Mouse (Mus musculus): Measurements from ENCODE around the gene Dntt. TPM values are rescaled to one million over a fixed set of nuclear protein-coding genes. Genes with fewer than 3 reads are reported as not detected.

Dntt gene
- polyA plus RNA-seq, 1 experiment from 2014 or later = not detected

- H3K27me3 ChIP-seq (ENCODE audit: low read depth, poor library complexity, severe bottlenecking) = peaks cover 21% of the 10 kb centered on the region
- H3K4me1 ChIP-seq = peaks cover 12% of the 10 kb centered on the region
- no peaks in the 10 kb centered on the region for H3K9me3 ChIP-seq (replicated peaks)
- no peak overlapping the region for H3K4me3 ChIP-seq
- 7% methylated on average over 2 of the region's 2 CpGs for WGBS
- no peak overlapping the region for H3K27ac ChIP-seq
- peak; percentile 72 for DNase-seq (ENCODE audit: low spot score)
- no peaks in the 10 kb centered on the region for H3K36me3 ChIP-seq
Observed at GRCm38 (mm10) chr19:41086700-41087099, 57.6 kb downstream of the Dntt start.

GRCm38 (mm10) chr19:41087901-41088300 is 58.8 kb downstream of the Dntt start:
- 54% methylated on average over 4 of the region's 4 CpGs for WGBS
- no peak for DNase-seq (ENCODE audit: low spot score)
- no peaks in the 10 kb centered on the region for H3K36me3 ChIP-seq

GRCm38 (mm10) chr19:41088491-41088890 is 59.4 kb downstream of the Dntt start:
- H3K27me3 ChIP-seq (ENCODE audit: low read depth, poor library complexity, severe bottlenecking) = peaks cover 21% of the 10 kb centered on the region
- no peaks in the 10 kb centered on the region for H3K9me3 ChIP-seq (replicated peaks)
- 49% methylated on average over 18 of the region's 18 CpGs for WGBS
- peaks cover 17% of the 10 kb centered on the region for H3K4me1 ChIP-seq
- no peak for DNase-seq (ENCODE audit: low spot score)
- no peak overlapping the region for H3K27ac ChIP-seq
- H3K4me3 ChIP-seq = peak overlapping the region; percentile 14
- H3K36me3 ChIP-seq = no peaks in the 10 kb centered on the region

More at GRCm38 (mm10) chr19:41087901-41088300, 58.8 kb downstream of the Dntt start:
- H3K27ac ChIP-seq = no peak overlapping the region
- H3K27me3 ChIP-seq (ENCODE audit: low read depth, poor library complexity, severe bottlenecking) = peaks cover 21% of the 10 kb centered on the region
- no peak overlapping the region for H3K4me3 ChIP-seq
- peaks cover 12% of the 10 kb centered on the region for H3K4me1 ChIP-seq
- no peaks in the 10 kb centered on the region for H3K9me3 ChIP-seq (replicated peaks)

- 21% methylated on average over 5 of the region's 5 CpGs for WGBS
- no peaks in the 10 kb centered on the region for H3K9me3 ChIP-seq (replicated peaks)
- H3K4me1 ChIP-seq = peaks cover 18% of the 10 kb centered on the region
- H3K27ac ChIP-seq = no peak overlapping the region
- no peaks in the 10 kb centered on the region for H3K36me3 ChIP-seq
- peaks cover 21% of the 10 kb centered on the region for H3K27me3 ChIP-seq (ENCODE audit: low read depth, poor library complexity, severe bottlenecking)
- no peak overlapping the region for H3K4me3 ChIP-seq
- DNase-seq (ENCODE audit: low spot score) = peak; percentile 71
Observed at GRCm38 (mm10) chr19:41089833-41090232, 60.8 kb downstream of the Dntt start.

GRCm38 (mm10) chr19:41091901-41092300 is 62.8 kb downstream of the Dntt start:
- H3K27me3 ChIP-seq (ENCODE audit: low read depth, poor library complexity, severe bottlenecking) = peaks cover 21% of the 10 kb centered on the region
- no peaks in the 10 kb centered on the region for H3K9me3 ChIP-seq (replicated peaks)
- no peaks in the 10 kb centered on the region for H3K36me3 ChIP-seq
- H3K27ac ChIP-seq = no peak overlapping the region
- peaks cover 18% of the 10 kb centered on the region for H3K4me1 ChIP-seq
- H3K4me3 ChIP-seq = no peak overlapping the region
- WGBS = 82% methylated on average over 2 of the region's 2 CpGs
- DNase-seq (ENCODE audit: low spot score) = no peak

GRCm38 (mm10) chr19:41097038-41097437 is 68.0 kb downstream of the Dntt start:
- DNase-seq (ENCODE audit: low spot score) = no peak
- Histone ChIP-seq H3K9me3 (replicated peaks) (no peaks in the 10 kb centered on the region), H3K27me3 (ENCODE audit: low read depth, poor library complexity, severe bottlenecking) (no peaks in the 10 kb centered on the region), H3K27ac (no peak overlapping the region), H3K4me3 (no peak overlapping the region), H3K36me3 (no peaks in the 10 kb centered on the region), H3K4me1 (0 out of 2 replicates have a peak, but pooled peaks cover 7% of the 10 kb centered on the region)
- 81% methylated on average over 4 of the region's 4 CpGs for WGBS

- Histone ChIP-seq H3K27ac (no peak overlapping the region), H3K4me3 (no peak overlapping the region), H3K27me3 (ENCODE audit: low read depth, poor library complexity, severe bottlenecking) (no peaks in the 10 kb centered on the region), H3K36me3 (no peaks in the 10 kb centered on the region), H3K9me3 (replicated peaks) (no peaks in the 10 kb centered on the region), H3K4me1 (no peaks in the 10 kb centered on the region)
- 95% methylated on average over 7 of the region's 7 CpGs for WGBS
- DNase-seq (ENCODE audit: low spot score) = no peak
Observed at GRCm38 (mm10) chr19:41100863-41101262, 71.8 kb downstream of the Dntt start.

- Histone ChIP-seq H3K27me3 (ENCODE audit: low read depth, poor library complexity, severe bottlenecking) (no peaks in the 10 kb centered on the region), H3K9me3 (replicated peaks) (no peaks in the 10 kb centered on the region), H3K4me3 (no peak overlapping the region), H3K4me1 (no peaks in the 10 kb centered on the region), H3K36me3 (no peaks in the 10 kb centered on the region), H3K27ac (no peak overlapping the region)
- WGBS = 87% methylated on average over 8 of the region's 8 CpGs
- no peak for DNase-seq (ENCODE audit: low spot score)
Observed at GRCm38 (mm10) chr19:41101390-41101789, 72.3 kb downstream of the Dntt start.

GRCm38 (mm10) chr19:41104922-41105321 is 75.8 kb downstream of the Dntt start:
- Histone ChIP-seq H3K36me3 (no peaks in the 10 kb centered on the region), H3K4me3 (no peak overlapping the region), H3K4me1 (no peaks in the 10 kb centered on the region; the same call in 1 of the 2 replicates), H3K27ac (no peak overlapping the region), H3K27me3 (ENCODE audit: low read depth, poor library complexity, severe bottlenecking) (0 out of 2 replicates have a peak, but pooled peaks cover 1% of the 10 kb centered on the region), H3K9me3 (replicated peaks) (no peaks in the 10 kb centered on the region)
- 60% methylated on average over 8 of the region's 8 CpGs for WGBS
- no peak for DNase-seq (ENCODE audit: low spot score)

GRCm38 (mm10) chr19:41107530-41107929 is 78.5 kb downstream of the Dntt start:
- no peaks in the 10 kb centered on the region for H3K36me3 ChIP-seq
- H3K4me1 ChIP-seq = peaks cover 4% of the 10 kb centered on the region
- DNase-seq (ENCODE audit: low spot score) = no peak
- no peaks in the 10 kb centered on the region for H3K9me3 ChIP-seq (replicated peaks)
- no peak overlapping the region for H3K4me3 ChIP-seq
- 62% methylated on average over 8 of the region's 8 CpGs for WGBS
- H3K27ac ChIP-seq = no peak overlapping the region
- peaks cover 11% of the 10 kb centered on the region; the same call in 1 of the 2 replicates for H3K27me3 ChIP-seq (ENCODE audit: low read depth, poor library complexity, severe bottlenecking)

- Histone ChIP-seq H3K36me3 (no peaks in the 10 kb centered on the region), H3K9me3 (replicated peaks) (no peaks in the 10 kb centered on the region), H3K4me3 (no peak overlapping the region), H3K27me3 (ENCODE audit: low read depth, poor library complexity, severe bottlenecking) (peaks cover 11% of the 10 kb centered on the region; the same call in 1 of the 2 replicates), H3K4me1 (peaks cover 15% of the 10 kb centered on the region), H3K27ac (no peak overlapping the region)
- no peak for DNase-seq (ENCODE audit: low spot score)
- 93% methylated on average over 7 of the region's 7 CpGs for WGBS
Observed at GRCm38 (mm10) chr19:41108666-41109065, 79.6 kb downstream of the Dntt start.

Other genes starting within 250 kb of the Dntt start
- gene Ccnj, start 198.0 kb upstream of the Dntt start, polyA plus RNA-seq (2016; fragmentation: Nextera tagmentation; extraction: Ambion mirVana) = 35.6 and 36.9 TPM in 2 replicates
- gene Zfp518a, start 134.6 kb upstream of the Dntt start, polyA plus RNA-seq (2016; fragmentation: Nextera tagmentation; extraction: Ambion mirVana) = 11.1 and 12.7 TPM in 2 replicates
- 0.45 and 0.93 TPM in 2 replicates for gene Blnk, start 34.7 kb upstream of the Dntt start, polyA plus RNA-seq (2016; fragmentation: Nextera tagmentation; extraction: Ambion mirVana)
- gene Opalin, start 47.8 kb downstream of the Dntt start, polyA plus RNA-seq (2016; fragmentation: Nextera tagmentation; extraction: Ambion mirVana) = not detected in 2 replicates
- gene Tll2, start 177.6 kb downstream of the Dntt start, polyA plus RNA-seq (2016; fragmentation: Nextera tagmentation; extraction: Ambion mirVana) = 0.03 TPM in 1 of 2 replicates, not detected in the other
- 88.8 and 112 TPM in 2 replicates for gene Tm9sf3, start 234.7 kb downstream of the Dntt start, polyA plus RNA-seq (2016; fragmentation: Nextera tagmentation; extraction: Ambion mirVana)